Mouse (Mus musculus) kidney, embryonic 16.5 days (tissue): ENCODE results near the gene Otog. TPM values are rescaled to one million over a fixed set of nuclear protein-coding genes. Genes with fewer than 3 reads are reported as not detected.

Experiments
- ATAC-seq: fragments of 200-750 bp; cut with Nextera tagmentation; 2 replicates; pipeline ENCODE4 v1.8.0; 2017; ENCODE audit warnings: moderate TSS enrichment; ENCODE audit not compliant: low FRiP score, low TSS enrichment
- H3K27ac ChIP-seq: fragments of 300-500 bp; sonication (generic); 2 replicates; pipeline ENCODE4 v1.5.1; 2014; ENCODE audit warnings: low read length
- H3K27me3 ChIP-seq: fragments of 300-500 bp; sonication (generic); 2 replicates; pipeline ENCODE4 v1.6.1; 2014; ENCODE audit warnings: low read length, control low read depth, mixed read lengths; ENCODE audit not compliant: insufficient read depth
- H3K36me3 ChIP-seq: fragments of 300-500 bp; sonication (generic); 2 replicates; pipeline ENCODE4 v1.6.1; 2014; ENCODE audit warnings: low read length, control low read depth, mixed read lengths; ENCODE audit not compliant: insufficient read depth
- H3K4me1 ChIP-seq: fragments of 300-500 bp; sonication (generic); 2 replicates; pipeline ENCODE4 v1.6.1; 2014; ENCODE audit warnings: low read length, control low read depth, mixed read lengths; ENCODE audit not compliant: insufficient read depth
- H3K4me2 ChIP-seq: fragments of 300-500 bp; sonication (generic); replicated peaks from 2 replicates; pipeline ENCODE4 v1.6.1; 2014; ENCODE audit warnings: low read depth, low read length
- H3K4me3 ChIP-seq: fragments of 300-500 bp; sonication (generic); 2 replicates; pipeline ENCODE4 v1.5.1; 2014; ENCODE audit warnings: mild to moderate bottlenecking, low read length
- H3K9ac ChIP-seq: fragments of 300-500 bp; sonication (generic); replicated peaks from 2 replicates; pipeline ENCODE4 v1.6.1; 2014; ENCODE audit warnings: low read length
- H3K9me3 ChIP-seq: fragments of 300-500 bp; sonication (generic); 2 replicates; pipeline ENCODE4 v1.6.1; 2016; ENCODE audit warnings: low read length, control low read depth
- WGBS: fragments of 180-500 bp; shearing (Covaris S2); extraction: QIAGEN DNeasy Blood & Tissue Kit; methylation state at CpG from one replicate; pipeline ENCODE4 v1.1.7; 2014; 5-methylcytosine and 5-hydroxymethylcytosine counted together
- polyA plus RNA-seq: library from polyadenylated mRNA; unstranded; fragments of >200 nt; fragmentation: Nextera tagmentation; extraction: Ambion mirVana; gene quantifications from 2 replicates; pipeline ENCODE4 v1.2.1, GENCODE M21; 2015

Otog gene
- polyA plus RNA-seq: 0.05 and 0.08 TPM in 2 replicates

DNA sequence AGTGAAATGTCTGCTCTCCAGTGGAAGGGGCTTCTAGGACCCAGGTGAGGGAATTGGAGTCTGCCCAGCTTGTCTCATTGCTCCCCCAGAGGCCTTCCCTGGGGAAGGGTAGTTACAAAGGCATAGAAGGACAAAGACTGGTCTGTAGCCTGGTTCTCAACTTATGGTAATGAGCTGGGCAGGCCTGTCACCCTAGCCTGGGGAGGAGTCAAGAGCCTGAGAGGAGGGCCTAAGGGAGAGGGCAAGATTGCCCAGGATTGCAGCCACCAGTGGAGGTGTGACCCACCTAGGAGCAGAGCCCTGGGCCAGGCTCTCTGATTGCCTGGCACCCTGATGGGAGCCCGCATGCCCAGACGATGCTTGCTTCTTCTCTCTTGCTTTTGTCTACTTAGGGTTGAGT, at the start of gene Otog:
TSS of gene Otog (plus strand) at position 292 of the 400 bp plus-strand sequence.
- H3K27me3 ChIP-seq: no peaks in the 10 kb centered on the region
- no peaks in the 10 kb centered on the region for H3K9me3 ChIP-seq
- WGBS: 55% methylated on average over 2 of the region's 2 CpGs

DNA sequence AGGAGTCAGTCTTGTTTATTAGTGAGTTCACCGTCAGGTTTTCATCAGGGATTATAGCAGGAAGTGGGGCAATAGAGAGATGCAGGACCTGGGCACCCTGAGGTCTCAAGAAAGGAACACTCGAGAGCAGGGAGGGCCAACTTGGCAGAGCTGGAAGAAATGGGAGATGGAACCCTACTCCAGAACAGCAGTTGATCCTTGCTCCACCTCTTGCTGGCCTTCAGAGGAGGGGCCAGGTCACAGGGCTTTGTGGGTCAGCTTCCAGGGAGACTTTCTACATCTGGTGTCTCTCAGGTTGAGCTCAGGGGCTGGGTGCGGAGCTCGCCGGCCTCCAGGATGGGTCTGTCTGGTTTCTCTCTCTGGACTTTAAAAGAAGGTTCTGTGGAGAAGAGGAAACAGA, 45.4 kb upstream of the Otog start:
- Histone ChIP-seq H3K27me3 (no peaks in the 10 kb centered on the region), H3K27ac (no peak overlapping the region), H3K4me3 (no peak overlapping the region), H3K4me2 (no peak overlapping the region), H3K9me3 (no peaks in the 10 kb centered on the region), H3K36me3 (no peaks in the 10 kb centered on the region), H3K4me1 (no peaks in the 10 kb centered on the region), H3K9ac (no peak overlapping the region)
- ATAC-seq: no peak
- 83% methylated on average over 5 of the region's 5 CpGs for WGBS

More for the DNA sequence above, at the start of gene Otog:
- no peak within 1 kb of the TSS for H3K27ac ChIP-seq
- no peak for ATAC-seq
- H3K4me2 ChIP-seq: no peak within 1 kb of the TSS
- peaks cover 16% of the 10 kb centered on the region for H3K4me1 ChIP-seq
- H3K4me3 ChIP-seq: no peak within 1 kb of the TSS
- no peak within 1 kb of the TSS for H3K9ac ChIP-seq
- no peaks in the 10 kb centered on the region for H3K36me3 ChIP-seq

DNA sequence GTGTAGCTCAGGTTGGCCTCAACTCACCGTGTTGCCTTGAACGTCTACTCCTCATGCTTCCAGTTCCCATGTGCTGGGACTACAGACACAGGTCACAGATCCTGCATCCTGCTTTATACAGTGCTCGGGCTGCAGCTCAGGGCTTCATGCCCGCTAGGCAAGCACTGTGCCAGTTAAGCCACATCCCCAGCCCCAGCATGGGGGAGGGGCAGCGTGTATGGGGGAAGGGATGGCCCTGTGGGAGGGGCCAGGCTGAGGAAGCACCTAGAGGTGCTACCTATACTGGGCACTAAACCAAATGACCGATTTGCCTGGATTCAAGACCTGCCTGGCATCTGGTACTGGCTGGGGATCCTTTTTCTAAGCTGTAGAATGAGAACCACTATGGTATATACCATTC, 40.8 kb upstream of the Otog start:
- Histone ChIP-seq H3K4me3 (no peak overlapping the region), H3K9me3 (no peaks in the 10 kb centered on the region)
- no peak for ATAC-seq

DNA sequence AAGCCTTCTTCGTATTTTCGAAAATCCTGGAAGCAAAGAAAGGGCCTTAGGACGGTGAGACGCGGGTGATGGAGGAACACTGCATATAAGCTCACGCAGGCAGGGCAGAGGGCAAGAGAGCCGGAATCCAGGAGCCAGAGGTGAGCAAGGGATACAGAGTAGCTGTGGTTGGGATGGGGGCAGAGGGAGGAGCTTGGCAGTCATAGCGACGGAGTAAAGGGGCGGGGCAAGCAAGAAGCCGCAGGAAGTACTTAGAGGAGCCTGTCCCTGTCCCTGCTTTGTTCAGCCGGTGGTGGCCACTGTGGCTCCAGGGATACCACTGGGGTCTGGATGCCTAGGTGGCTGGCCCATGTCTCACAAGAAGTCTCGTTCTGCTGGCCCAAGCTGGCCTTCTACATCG, 39.1 kb upstream of the Otog start:
- 15% methylated on average over 14 of the region's 14 CpGs for WGBS
- Histone ChIP-seq H3K4me1 (no peaks in the 10 kb centered on the region; the same call in 1 of the 2 replicates), H3K36me3 (no peaks in the 10 kb centered on the region), H3K27me3 (no peaks in the 10 kb centered on the region), H3K9me3 (no peaks in the 10 kb centered on the region), H3K9ac (no peak overlapping the region), H3K4me3 (no peak overlapping the region), H3K4me2 (0 out of 2 replicates have a peak overlapping the region, but pooled peaks have one; percentile 13), H3K27ac (no peak overlapping the region)
- ATAC-seq: peak; percentile 33; the same call in 1 of the 2 replicates

More for the DNA sequence above, 40.8 kb upstream of the Otog start:
- 61% methylated on average over 6 of the region's 6 CpGs for WGBS
- Histone ChIP-seq H3K4me1 (no peaks in the 10 kb centered on the region; the same call in 1 of the 2 replicates), H3K4me2 (no peak overlapping the region), H3K27ac (no peak overlapping the region), H3K36me3 (no peaks in the 10 kb centered on the region), H3K9ac (no peak overlapping the region), H3K27me3 (no peaks in the 10 kb centered on the region)

DNA sequence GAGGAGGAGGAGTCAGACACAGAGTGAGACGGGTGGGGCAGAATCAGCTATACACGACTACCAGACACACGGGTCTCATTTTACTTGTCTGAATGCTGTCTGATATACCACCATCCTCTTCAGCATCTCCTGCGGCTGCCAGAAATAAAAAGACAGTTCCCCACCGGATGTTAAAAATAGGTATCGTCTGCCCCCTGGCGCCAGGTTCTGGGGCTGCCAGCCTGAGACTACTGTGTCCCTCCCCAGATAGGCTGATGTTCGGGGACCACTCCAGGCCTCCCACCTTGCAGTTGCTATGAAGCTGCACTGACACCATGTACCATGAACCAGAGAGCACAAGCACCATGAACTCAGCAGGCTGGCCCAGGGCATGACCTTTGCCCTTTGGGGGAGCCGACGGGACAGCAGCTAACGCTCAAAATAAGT, 36.7 kb upstream of the Otog start:
- Histone ChIP-seq H3K9me3 (no peaks in the 10 kb centered on the region), H3K4me2 (no peak overlapping the region), H3K27ac (no peak overlapping the region), H3K27me3 (no peaks in the 10 kb centered on the region), H3K36me3 (no peaks in the 10 kb centered on the region), H3K4me3 (no peak overlapping the region), H3K4me1 (no peaks in the 10 kb centered on the region; the same call in 1 of the 2 replicates), H3K9ac (no peak overlapping the region)
- no peak for ATAC-seq
- WGBS: 29% methylated on average over 11 of the region's 11 CpGs

DNA sequence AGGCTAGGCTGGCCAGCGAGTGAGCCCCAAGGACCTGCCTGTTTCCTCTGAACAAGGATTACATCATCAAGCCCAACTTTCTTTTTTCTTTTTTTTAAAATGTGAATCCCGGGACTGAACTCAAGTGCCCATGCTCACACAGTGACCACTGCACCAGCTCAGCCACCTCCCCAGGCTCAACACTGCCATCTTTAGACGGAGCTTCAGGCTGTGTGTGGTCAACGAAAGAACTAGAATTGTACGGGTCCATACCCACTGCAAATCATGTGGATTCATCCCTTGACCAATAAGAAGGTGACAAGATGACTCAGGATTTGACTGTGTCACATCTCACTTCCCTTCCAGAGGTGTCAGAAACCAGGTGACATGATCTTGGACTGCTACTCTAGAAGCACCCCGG, 36.0 kb upstream of the Otog start:
- Histone ChIP-seq H3K36me3 (no peaks in the 10 kb centered on the region), H3K9me3 (no peaks in the 10 kb centered on the region), H3K9ac (no peak overlapping the region), H3K4me3 (no peak overlapping the region), H3K4me2 (no peak overlapping the region), H3K27me3 (no peaks in the 10 kb centered on the region), H3K4me1 (no peaks in the 10 kb centered on the region; the same call in 1 of the 2 replicates), H3K27ac (no peak overlapping the region)
- 73% methylated on average over 6 of the region's 6 CpGs for WGBS
- ATAC-seq: no peak

DNA sequence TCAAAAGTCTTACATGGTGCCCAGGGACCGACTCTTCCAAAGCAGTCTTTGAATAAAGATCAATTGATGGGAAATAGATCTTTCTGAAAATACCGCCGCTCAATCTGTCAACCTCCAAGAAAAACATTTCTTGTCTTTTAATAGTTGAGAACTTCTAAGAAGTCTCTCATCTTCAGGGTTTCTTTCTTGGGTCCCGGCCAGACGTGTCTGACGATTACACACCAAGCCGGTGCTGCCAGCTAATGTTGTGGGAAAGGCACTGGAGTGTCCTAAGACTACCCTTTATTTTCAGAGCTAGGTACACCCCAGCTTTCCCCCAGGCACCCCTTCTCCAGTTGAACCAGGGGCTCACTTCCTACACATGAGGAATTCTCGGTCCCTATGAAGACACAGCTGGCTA, 32.7 kb upstream of the Otog start:
- no peaks in the 10 kb centered on the region for H3K9me3 ChIP-seq
- H3K27me3 ChIP-seq: no peaks in the 10 kb centered on the region
- no peak overlapping the region for H3K4me3 ChIP-seq
- no peak overlapping the region for H3K4me2 ChIP-seq
- H3K27ac ChIP-seq: no peak overlapping the region
- no peaks in the 10 kb centered on the region for H3K36me3 ChIP-seq
- H3K9ac ChIP-seq: no peak overlapping the region
- 89% methylated on average over 8 of the region's 8 CpGs for WGBS
- no peak for ATAC-seq
- no peaks in the 10 kb centered on the region for H3K4me1 ChIP-seq

DNA sequence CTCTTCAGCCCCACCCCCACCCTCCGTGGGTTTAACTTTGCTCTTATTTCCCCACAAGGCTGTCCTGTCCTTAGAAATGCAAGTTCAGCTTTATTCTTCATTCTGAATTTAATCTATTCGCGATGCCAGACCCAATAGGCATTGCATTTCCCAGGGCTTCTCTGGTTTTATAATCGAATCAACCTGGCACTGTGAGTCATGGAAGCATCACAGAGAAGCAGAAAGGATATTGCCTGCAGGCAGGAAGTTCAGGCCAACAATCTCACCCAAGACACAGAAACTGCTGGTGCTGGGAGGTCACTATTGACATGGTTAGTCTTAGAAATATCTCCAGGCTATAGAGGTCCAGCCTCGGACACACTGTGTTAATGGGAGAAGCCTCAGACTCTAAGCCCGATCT, 30.5 kb upstream of the Otog start:
- no peaks in the 10 kb centered on the region; the same call in 1 of the 2 replicates for H3K27me3 ChIP-seq
- no peaks in the 10 kb centered on the region for H3K9me3 ChIP-seq
- no peak overlapping the region for H3K4me3 ChIP-seq
- WGBS: 88% methylated on average over 6 of the region's 6 CpGs
- no peak overlapping the region for H3K9ac ChIP-seq
- H3K4me2 ChIP-seq: no peak overlapping the region
- no peaks in the 10 kb centered on the region for H3K36me3 ChIP-seq
- H3K27ac ChIP-seq: no peak overlapping the region
- ATAC-seq: no peak
- no peaks in the 10 kb centered on the region for H3K4me1 ChIP-seq

DNA sequence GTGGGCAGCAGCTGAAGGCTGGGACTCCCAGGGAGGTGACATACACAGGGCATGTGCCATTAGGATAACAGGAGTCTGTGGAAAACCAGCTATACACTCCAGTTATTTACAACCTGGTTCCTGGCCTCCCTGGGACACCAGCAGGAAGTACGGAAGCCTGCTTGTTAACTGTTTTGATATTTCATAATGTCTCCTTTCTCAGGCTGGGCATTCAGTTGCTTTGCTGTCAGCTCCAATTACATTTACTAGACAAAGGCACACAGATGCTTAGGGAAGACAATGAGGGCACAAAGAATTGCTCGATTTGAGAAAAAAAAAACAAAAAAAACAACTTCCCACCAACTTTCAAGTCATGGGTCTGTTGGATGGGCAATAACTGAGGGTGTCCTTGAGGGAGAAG, 24.3 kb upstream of the Otog start:
- Histone ChIP-seq H3K4me2 (no peak overlapping the region), H3K4me3 (no peak overlapping the region), H3K4me1 (peaks cover 7% of the 10 kb centered on the region), H3K9me3 (no peaks in the 10 kb centered on the region), H3K36me3 (no peaks in the 10 kb centered on the region), H3K27me3 (peaks cover 2% of the 10 kb centered on the region; the same call in 1 of the 2 replicates), H3K27ac (no peak overlapping the region), H3K9ac (no peak overlapping the region)
- ATAC-seq: no peak
- 30% methylated on average over 2 of the region's 2 CpGs for WGBS

DNA sequence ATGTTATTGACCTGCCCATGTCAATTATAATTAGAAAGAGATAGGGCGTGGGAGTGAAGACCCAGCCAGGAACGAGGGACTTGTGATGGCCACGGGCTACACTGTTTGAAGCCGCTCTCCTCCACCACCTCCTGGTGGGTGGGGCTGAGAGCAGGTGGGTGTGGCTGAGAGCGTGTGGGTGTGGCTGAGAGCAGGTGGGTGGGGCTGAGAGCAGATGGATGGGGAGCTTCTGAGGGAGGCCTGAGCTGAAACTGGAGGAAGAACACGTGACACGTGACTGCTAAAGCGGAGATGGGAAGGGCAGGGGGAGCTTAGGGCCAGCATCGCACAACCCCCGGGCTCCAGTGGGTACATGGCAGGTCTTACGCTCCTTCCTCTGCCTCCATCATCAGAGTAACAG, 22.4 kb upstream of the Otog start:
- WGBS: 12% methylated on average over 11 of the region's 11 CpGs
- peaks cover 7% of the 10 kb centered on the region for H3K4me1 ChIP-seq
- peak; percentile 74 for ATAC-seq
- no peak overlapping the region for H3K27ac ChIP-seq
- H3K36me3 ChIP-seq: no peaks in the 10 kb centered on the region
- no peak overlapping the region for H3K9ac ChIP-seq
- H3K4me2 ChIP-seq: no peak overlapping the region
- H3K27me3 ChIP-seq: peaks cover 2% of the 10 kb centered on the region; the same call in 1 of the 2 replicates
- no peaks in the 10 kb centered on the region for H3K9me3 ChIP-seq
- no peak overlapping the region for H3K4me3 ChIP-seq
